Mouse (Mus musculus) gastrocnemius, postnatal 14 days (tissue): Measurements from ENCODE around the gene Tigd3. TPM values are rescaled to one million over a fixed set of nuclear protein-coding genes. Genes with fewer than 3 reads are reported as not detected.

Experiments used
- total RNA-seq, 2 experiments: library from RNA; stranded (reverse); gene quantifications; 2 replicates each; pipeline ENCODE4 v1.2.3; 2021

The Tigd3 gene
- total RNA-seq, 2 experiments from 2014 or later = 0.42 to 0.66 TPM

Other genes starting within 250 kb of the Tigd3 start
- gene Sipa1, start 230.4 kb downstream of the Tigd3 start, total RNA-seq = 10 to 100 TPM; 19.3 to 22.4 TPM
- gene Map3k11, start 205.4 kb downstream of the Tigd3 start, total RNA-seq = 10 to 100 TPM; 16.7 TPM
- 10 to 100 TPM; 15.3 to 17.6 TPM for gene Pcnx3, start 205.2 kb downstream of the Tigd3 start, total RNA-seq
- not detected for gene Kcnk7, start 189.8 kb downstream of the Tigd3 start, total RNA-seq
- 100 to 1,000 TPM; 246 to 269 TPM for gene Ehbp1l1, start 167.8 kb downstream of the Tigd3 start, total RNA-seq
- gene Fam89b, start 164.5 kb downstream of the Tigd3 start, total RNA-seq = 10 to 100 TPM; 29.6 to 32.9 TPM
- 10 to 100 TPM; 57.0 to 66.4 TPM for gene Ltbp3, start 153.2 kb downstream of the Tigd3 start, total RNA-seq
- 10 to 100 TPM; 56.8 to 64.9 TPM for gene Scyl1, start 122.7 kb downstream of the Tigd3 start, total RNA-seq
- 1 to 10 TPM; 7.1 to 7.7 TPM for gene Frmd8, start 18.9 kb downstream of the Tigd3 start, total RNA-seq
- 1 to 10 TPM; 2.1 to 2.3 TPM for gene Slc25a45, start 16.3 kb downstream of the Tigd3 start, total RNA-seq
- 10 to 100 TPM; 71.9 to 78.2 TPM for gene Dpf2, start 18.9 kb upstream of the Tigd3 start, total RNA-seq
- gene Cdc42ep2, start 30.7 kb upstream of the Tigd3 start, total RNA-seq = 10 to 100 TPM; 14.4 to 18.3 TPM
- 10 to 100 TPM; 10.9 to 13.2 TPM for gene Pola2, start 70.1 kb upstream of the Tigd3 start, total RNA-seq
- gene Slc22a20, start 92.0 kb upstream of the Tigd3 start, total RNA-seq = not detected
- 10 to 100 TPM; 77.0 to 81.1 TPM for gene Capn1, start 121.7 kb upstream of the Tigd3 start, total RNA-seq
- 10 to 100 TPM; 13.5 to 15.9 TPM for gene Syvn1, start 152.4 kb upstream of the Tigd3 start, total RNA-seq
- 10 to 100 TPM; 29.1 to 30.6 TPM for gene Mrpl49, start 163.6 kb upstream of the Tigd3 start, total RNA-seq
- 100 to 1,000 TPM; 481 to 546 TPM for gene Fau, start 163.7 kb upstream of the Tigd3 start, total RNA-seq
- gene Znhit2, start 167.0 kb upstream of the Tigd3 start, total RNA-seq = 1 to 10 TPM; 9.2 to 9.9 TPM
- 1 to 10 TPM; 3.7 to 4.5 TPM for gene Tm7sf2, start 174.2 kb upstream of the Tigd3 start, total RNA-seq
- 10 to 100 TPM; 20.4 to 24.0 TPM for gene Vps51, start 183.1 kb upstream of the Tigd3 start, total RNA-seq
- not detected for gene Tmem262, start 185.9 kb upstream of the Tigd3 start, total RNA-seq
- gene Gm28374, start 188.1 kb upstream of the Tigd3 start, total RNA-seq = not detected
- 10 to 100 TPM; 11.9 to 14.6 TPM for gene Zfpl1, start 190.8 kb upstream of the Tigd3 start, total RNA-seq
- gene Cdca5, start 190.8 kb upstream of the Tigd3 start, total RNA-seq = 1 to 10 TPM in 1 of 2 experiments, under 1 TPM in 1; 0.84 to 1.3 TPM
- gene AC131692.1, start 200.3 kb upstream of the Tigd3 start, total RNA-seq = not detected
- gene Naaladl1, start 211.6 kb upstream of the Tigd3 start, total RNA-seq = not detected
- gene Sac3d1, start 224.5 kb upstream of the Tigd3 start, total RNA-seq = 10 to 100 TPM in 1 of 2 experiments, 1 to 10 TPM in 1; 8.8 to 14.4 TPM
- 10 to 100 TPM in 1 of 2 experiments, 1 to 10 TPM in 1; 8.2 to 11.9 TPM for gene Snx15, start 234.2 kb upstream of the Tigd3 start, total RNA-seq
- gene Batf2, start 246.8 kb upstream of the Tigd3 start, total RNA-seq = under 1 TPM in 1 of 2 experiments, not detected in 1; 0.20 TPM
- 10 to 100 TPM; 53.4 to 55.4 TPM for gene Arl2, start 247.4 kb upstream of the Tigd3 start, total RNA-seq